Mouse (Mus musculus): ENCODE results near the gene Paxx. TPM values are rescaled to one million over a fixed set of nuclear protein-coding genes. Genes with fewer than 3 reads are reported as not detected.
"Not testable (repeated sequence)": the region's sequence is repeated elsewhere in the genome, so short reads cannot be mapped to it uniquely, and the experiment has no call there.

The Paxx gene
- polyA plus RNA-seq, 1 experiment from 2014 or later, result 93.2 TPM

DNA sequence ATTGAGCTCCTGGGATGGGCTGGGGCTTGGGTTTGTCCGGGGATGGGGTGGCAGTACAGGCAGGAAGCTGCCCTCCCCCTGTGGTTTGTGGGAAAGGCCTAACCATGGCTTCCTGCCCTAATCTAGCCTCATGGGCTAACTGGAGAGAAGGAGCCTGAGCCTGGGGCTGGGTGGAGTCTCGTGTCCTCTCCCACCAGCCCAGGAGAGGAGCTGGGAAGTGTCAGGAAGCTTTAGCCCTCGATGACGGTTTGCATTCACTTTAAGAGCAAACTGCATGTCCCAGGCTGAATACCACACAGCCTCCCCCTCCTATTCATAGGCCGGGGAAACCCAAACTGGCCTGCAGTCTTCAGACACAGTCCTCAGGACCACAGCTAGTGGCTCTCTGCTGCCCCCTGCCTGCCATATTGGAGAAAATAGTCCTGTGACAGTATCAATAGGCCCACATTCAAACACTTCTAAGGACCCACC lies 34.1 kb downstream of the Paxx start:
- ATAC-seq (peak; percentile 25; the same call in 1 of the 2 replicates), DNase-seq (ENCODE audit: low spot score) (peak; percentile 86)
- Histone ChIP-seq H3K27ac (ENCODE audit: low read depth, low read length) (no peak overlapping the region), H3K4me2 (ENCODE audit: low read length) (no peak overlapping the region), H3K9ac (ENCODE audit: low read length) (no peak overlapping the region), H3K4me3 (ENCODE audit: low read depth, low read length) (no peak overlapping the region), H3K9me3 (replicated peaks; ENCODE audit: control insufficient read depth, low read length) (no peaks in the 10 kb centered on the region), H3K27me3 (replicated peaks; ENCODE audit: control insufficient read depth, insufficient read depth, low read length) (no peaks in the 10 kb centered on the region; the same call in 1 of the 2 replicates), H3K36me3 (ENCODE audit: control insufficient read depth, insufficient read depth, low read length) (no peaks in the 10 kb centered on the region), H3K4me1 (ENCODE audit: control insufficient read depth, insufficient read depth, low read length) (peaks cover 16% of the 10 kb centered on the region)
- 31% methylated on average over 5 of the region's 5 CpGs for WGBS

DNA sequence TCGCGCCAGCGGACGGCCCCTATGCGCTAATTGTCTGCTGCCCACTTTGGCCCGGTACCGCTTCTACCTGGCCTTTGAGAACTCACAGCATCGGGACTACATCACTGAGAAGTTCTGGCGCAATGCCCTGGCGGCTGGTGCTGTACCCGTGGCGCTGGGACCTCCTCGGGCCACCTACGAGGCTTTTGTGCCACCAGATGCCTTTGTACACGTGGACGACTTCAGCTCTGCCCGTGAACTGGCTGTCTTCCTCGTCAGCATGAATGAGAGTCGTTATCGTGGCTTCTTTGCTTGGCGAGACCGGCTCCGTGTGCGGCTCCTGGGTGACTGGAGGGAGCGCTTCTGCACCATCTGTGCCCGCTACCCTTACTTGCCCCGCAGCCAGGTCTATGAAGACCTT lies 35.4 kb downstream of the Paxx start:
- no peak overlapping the region for H3K27ac ChIP-seq (ENCODE audit: low read depth, low read length)
- H3K9me3 ChIP-seq (replicated peaks; ENCODE audit: control insufficient read depth, low read length), result no peaks in the 10 kb centered on the region
- WGBS, result 53% methylated on average over 27 of the region's 27 CpGs
- H3K36me3 ChIP-seq (ENCODE audit: control insufficient read depth, insufficient read depth, low read length), result no peaks in the 10 kb centered on the region
- peak; percentile 18 for DNase-seq (ENCODE audit: low spot score)
- H3K4me2 ChIP-seq (ENCODE audit: low read length), result no peak overlapping the region
- ATAC-seq, result no peak
- no peaks in the 10 kb centered on the region; the same call in 1 of the 2 replicates for H3K27me3 ChIP-seq (replicated peaks; ENCODE audit: control insufficient read depth, insufficient read depth, low read length)
- H3K4me1 ChIP-seq (ENCODE audit: control insufficient read depth, insufficient read depth, low read length), result peaks cover 13% of the 10 kb centered on the region
- H3K9ac ChIP-seq (ENCODE audit: low read length), result peak overlapping the region; percentile 35; the same call in 1 of the 2 replicates
- H3K4me3 ChIP-seq (ENCODE audit: low read depth, low read length), result no peak overlapping the region

DNA sequence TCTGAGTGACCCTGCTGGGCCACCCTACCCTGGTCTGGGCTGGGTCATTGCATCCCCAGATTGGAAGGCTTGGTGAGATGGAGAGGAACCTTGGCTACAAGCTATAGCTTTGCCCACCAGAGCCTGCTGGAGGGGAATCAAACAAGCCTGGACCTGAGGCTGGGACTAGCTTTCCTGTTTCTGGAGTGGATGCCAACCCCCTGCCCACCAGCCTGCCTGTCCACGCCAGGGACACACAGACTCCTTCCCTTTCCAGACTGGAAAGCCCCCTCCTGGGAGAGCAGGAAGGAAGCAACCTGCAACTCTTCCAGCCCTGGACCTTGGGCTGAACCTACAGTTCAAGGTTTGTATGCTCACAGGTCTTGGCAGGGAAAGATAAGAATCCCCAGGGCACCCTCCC lies 37.3 kb downstream of the Paxx start:
- no peaks in the 10 kb centered on the region; the same call in 1 of the 2 replicates for H3K27me3 ChIP-seq (replicated peaks; ENCODE audit: control insufficient read depth, insufficient read depth, low read length)
- H3K9me3 ChIP-seq (replicated peaks; ENCODE audit: control insufficient read depth, low read length), result no peaks in the 10 kb centered on the region
- H3K9ac ChIP-seq (ENCODE audit: low read length), result no peak overlapping the region
- H3K36me3 ChIP-seq (ENCODE audit: control insufficient read depth, insufficient read depth, low read length), result no peaks in the 10 kb centered on the region
- H3K27ac ChIP-seq (ENCODE audit: low read depth, low read length), result no peak overlapping the region
- no peak overlapping the region for H3K4me2 ChIP-seq (ENCODE audit: low read length)
- ATAC-seq (no peak), DNase-seq (ENCODE audit: low spot score) (no peak)
- WGBS, result 83% methylated on average over 1 of the region's 1 CpGs
- H3K4me1 ChIP-seq (ENCODE audit: control insufficient read depth, insufficient read depth, low read length), result no peaks in the 10 kb centered on the region; the same call in 1 of the 2 replicates
- no peak overlapping the region for H3K4me3 ChIP-seq (ENCODE audit: low read depth, low read length)

DNA sequence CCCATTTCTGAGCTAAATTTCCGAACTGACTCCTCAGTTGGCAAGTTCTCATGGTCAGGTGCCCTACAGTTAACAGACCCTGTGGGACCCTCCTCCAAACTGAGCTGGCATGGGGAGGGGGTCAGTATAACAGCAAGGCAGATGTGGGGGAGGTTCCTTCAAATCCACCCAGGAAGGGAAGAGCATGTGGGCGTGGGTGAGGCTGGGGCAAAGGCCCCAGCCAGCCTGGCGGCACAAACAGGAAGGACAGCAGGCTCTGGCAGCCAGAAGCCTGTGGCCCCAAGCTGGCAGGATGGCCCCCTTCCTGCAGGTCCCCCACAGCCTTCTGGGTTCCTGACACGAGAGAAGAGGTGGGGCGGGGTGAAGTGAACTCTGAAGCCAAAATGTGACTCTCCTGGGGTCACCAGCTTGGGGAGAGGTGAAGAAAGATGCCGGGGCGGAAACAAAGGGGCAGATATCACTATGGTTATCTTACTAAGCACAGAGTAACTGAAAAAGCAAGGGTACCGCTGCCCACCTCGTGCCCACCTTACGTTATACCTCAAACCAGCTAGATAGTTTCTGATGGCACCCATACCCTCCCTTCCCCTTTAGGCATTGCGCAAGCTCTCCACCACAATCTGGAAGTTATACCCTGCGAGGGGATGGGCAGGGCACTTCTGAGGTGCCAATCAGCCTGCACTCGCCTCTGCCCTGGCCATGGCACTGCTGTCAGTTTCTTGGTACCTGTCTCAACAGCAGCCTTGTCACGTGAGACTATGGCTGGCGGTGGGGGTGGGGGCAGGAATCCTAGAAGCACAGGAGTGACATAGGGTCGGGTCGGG lies 38.1 kb downstream of the Paxx start, which contains the start of gene Fut7:
Fut7 (plus strand) TSS at position 681 of the 824 bp plus-strand sequence.
- H3K4me3 ChIP-seq (ENCODE audit: low read depth, low read length), result no peak within 1 kb of the TSS
- no peak within 1 kb of the TSS for H3K4me2 ChIP-seq (ENCODE audit: low read length)
- ATAC-seq (no peak), DNase-seq (ENCODE audit: low spot score) (no peak)
- H3K27me3 ChIP-seq (replicated peaks; ENCODE audit: control insufficient read depth, insufficient read depth, low read length), result no peaks in the 10 kb centered on the region; the same call in 1 of the 2 replicates
- H3K27ac ChIP-seq (ENCODE audit: low read depth, low read length), result no peak within 1 kb of the TSS
- 70% methylated on average over 17 of the region's 17 CpGs for WGBS
- no peaks in the 10 kb centered on the region for H3K36me3 ChIP-seq (ENCODE audit: control insufficient read depth, insufficient read depth, low read length)
- no peaks in the 10 kb centered on the region for H3K4me1 ChIP-seq (ENCODE audit: control insufficient read depth, insufficient read depth, low read length)
- H3K9me3 ChIP-seq (replicated peaks; ENCODE audit: control insufficient read depth, low read length), result no peaks in the 10 kb centered on the region
- no peak within 1 kb of the TSS for H3K9ac ChIP-seq (ENCODE audit: low read length)

DNA sequence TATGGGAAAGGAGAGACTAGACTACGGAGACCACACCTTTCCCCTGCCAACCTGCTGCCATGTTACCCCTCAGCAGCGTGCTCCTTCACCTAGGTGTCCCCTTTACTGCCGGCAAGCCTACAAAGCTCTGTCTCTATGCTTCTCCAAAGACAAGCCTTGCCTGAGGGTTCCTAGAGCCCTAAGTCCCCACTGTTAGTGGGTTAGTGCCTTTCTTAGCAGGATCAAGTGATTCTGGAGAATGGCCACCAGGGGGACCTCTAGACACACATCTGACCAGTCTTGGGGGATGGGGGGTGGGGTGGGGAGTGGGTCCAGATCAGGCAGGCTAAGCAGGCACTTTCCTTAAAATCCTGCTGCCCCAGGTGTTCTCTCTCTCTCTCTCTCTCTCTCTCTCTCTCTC lies 39.0 kb downstream of the Paxx start:
- Histone ChIP-seq H3K27ac (ENCODE audit: low read depth, low read length) (no peak overlapping the region), H3K9ac (ENCODE audit: low read length) (no peak overlapping the region), H3K4me2 (ENCODE audit: low read length) (no peak overlapping the region), H3K9me3 (replicated peaks; ENCODE audit: control insufficient read depth, low read length) (no peaks in the 10 kb centered on the region), H3K27me3 (replicated peaks; ENCODE audit: control insufficient read depth, insufficient read depth, low read length) (no peaks in the 10 kb centered on the region; the same call in 1 of the 2 replicates), H3K4me3 (ENCODE audit: low read depth, low read length) (no peak overlapping the region), H3K4me1 (ENCODE audit: control insufficient read depth, insufficient read depth, low read length) (no peaks in the 10 kb centered on the region), H3K36me3 (ENCODE audit: control insufficient read depth, insufficient read depth, low read length) (no peaks in the 10 kb centered on the region)
- peak; percentile 58 for ATAC-seq
- DNase-seq (ENCODE audit: low spot score), result peak; percentile 80
- 28% methylated on average over 3 of the region's 3 CpGs for WGBS

DNA sequence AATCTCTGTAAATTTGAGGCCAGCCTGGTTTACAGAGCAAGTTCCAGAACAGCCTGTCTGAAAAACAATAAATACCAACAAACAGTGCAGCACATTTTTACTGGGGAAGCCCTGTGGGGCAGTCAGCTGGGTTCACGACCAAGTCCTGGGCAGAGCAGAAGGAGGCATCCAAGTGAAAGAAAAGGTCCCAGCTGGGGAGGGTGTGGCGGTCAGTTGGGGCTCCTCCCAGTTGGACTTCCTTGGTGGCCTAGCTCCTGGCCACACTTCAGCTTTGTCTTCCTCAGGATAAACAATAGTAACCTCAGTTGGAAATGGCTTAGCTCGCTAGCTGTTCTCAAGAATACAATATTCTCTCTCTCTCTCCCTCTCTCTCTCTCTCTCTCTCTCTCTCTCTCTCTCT lies 43.5 kb downstream of the Paxx start:
- no peak overlapping the region for H3K27ac ChIP-seq (ENCODE audit: low read depth, low read length)
- no peaks in the 10 kb centered on the region for H3K27me3 ChIP-seq (replicated peaks; ENCODE audit: control insufficient read depth, insufficient read depth, low read length)
- WGBS, result 8% methylated on average over 3 of the region's 3 CpGs
- H3K4me3 ChIP-seq (ENCODE audit: low read depth, low read length), result no peak overlapping the region
- H3K36me3 ChIP-seq (ENCODE audit: control insufficient read depth, insufficient read depth, low read length), result no peaks in the 10 kb centered on the region
- no peak overlapping the region for H3K9ac ChIP-seq (ENCODE audit: low read length)
- ATAC-seq (no peak), DNase-seq (ENCODE audit: low spot score) (no peak)
- no peaks in the 10 kb centered on the region for H3K4me1 ChIP-seq (ENCODE audit: control insufficient read depth, insufficient read depth, low read length)
- H3K4me2 ChIP-seq (ENCODE audit: low read length), result no peak overlapping the region
- no peaks in the 10 kb centered on the region for H3K9me3 ChIP-seq (replicated peaks; ENCODE audit: control insufficient read depth, low read length)

DNA sequence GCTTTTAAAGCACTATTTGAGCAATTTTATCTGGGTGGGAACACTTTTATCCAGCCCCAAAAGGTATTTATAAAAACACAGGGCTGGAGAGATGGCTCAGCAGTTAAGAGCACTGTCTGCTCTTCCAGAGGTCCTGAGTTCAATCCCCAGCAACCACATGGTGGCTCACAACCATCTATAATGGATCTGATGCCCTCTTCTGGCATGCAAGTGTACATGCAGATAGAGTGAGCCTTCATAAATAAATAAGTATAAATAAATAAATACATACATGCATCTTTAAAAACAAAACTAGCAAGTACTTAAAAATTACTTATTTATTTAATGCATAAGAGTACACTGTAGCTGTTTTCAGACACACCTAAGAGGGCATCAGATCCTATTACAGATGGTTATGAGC lies 47.5 kb downstream of the Paxx start:
- not testable (repeated sequence) for H3K4me1 ChIP-seq (ENCODE audit: control insufficient read depth, insufficient read depth, low read length); ATAC-seq; H3K27me3 ChIP-seq (replicated peaks; ENCODE audit: control insufficient read depth, insufficient read depth, low read length); H3K27ac ChIP-seq (ENCODE audit: low read depth, low read length); DNase-seq (ENCODE audit: low spot score); H3K4me3 ChIP-seq (ENCODE audit: low read depth, low read length); H3K9me3 ChIP-seq (replicated peaks; ENCODE audit: control insufficient read depth, low read length); H3K9ac ChIP-seq (ENCODE audit: low read length); H3K4me2 ChIP-seq (ENCODE audit: low read length)
- peaks cover 24% of the 10 kb centered on the region for H3K36me3 ChIP-seq (ENCODE audit: control insufficient read depth, insufficient read depth, low read length)

DNA sequence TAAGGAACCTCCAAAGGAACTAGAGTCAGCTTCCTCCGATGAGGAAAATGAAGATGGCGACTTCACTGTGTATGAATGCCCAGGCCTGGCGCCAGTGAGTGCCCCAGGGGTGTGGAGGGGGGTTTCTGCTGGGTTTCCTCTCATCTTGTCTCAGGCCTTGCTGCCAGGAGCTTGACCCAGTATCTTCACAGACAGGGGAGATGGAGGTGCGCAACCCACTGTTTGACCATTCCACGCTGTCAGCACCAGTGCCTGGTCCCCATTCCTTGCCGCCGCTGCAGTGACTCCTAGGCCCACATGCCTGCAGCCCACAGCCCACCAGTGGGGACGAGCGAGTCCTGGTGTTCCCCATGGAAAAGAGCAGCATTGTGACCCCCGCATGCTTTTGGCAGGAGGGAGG lies 52.0 kb downstream of the Paxx start:
- no peaks in the 10 kb centered on the region for H3K9me3 ChIP-seq (replicated peaks; ENCODE audit: control insufficient read depth, low read length)
- 88% methylated on average over 10 of the region's 10 CpGs for WGBS
- ATAC-seq (no peak), DNase-seq (ENCODE audit: low spot score) (no peak)
- H3K36me3 ChIP-seq (ENCODE audit: control insufficient read depth, insufficient read depth, low read length), result peaks cover 37% of the 10 kb centered on the region
- no peak overlapping the region for H3K4me3 ChIP-seq (ENCODE audit: low read depth, low read length)
- no peaks in the 10 kb centered on the region for H3K27me3 ChIP-seq (replicated peaks; ENCODE audit: control insufficient read depth, insufficient read depth, low read length)
- no peak overlapping the region for H3K4me2 ChIP-seq (ENCODE audit: low read length)
- H3K27ac ChIP-seq (ENCODE audit: low read depth, low read length), result no peak overlapping the region
- H3K4me1 ChIP-seq (ENCODE audit: control insufficient read depth, insufficient read depth, low read length), result peaks cover 9% of the 10 kb centered on the region
- H3K9ac ChIP-seq (ENCODE audit: low read length), result no peak overlapping the region

Measured in forebrain, embryonic 14.5 days (tissue).